Mouse (Mus musculus): ENCODE data around the gene Hist2h3b.
A peak's percentile ranks its signal among the peaks of the same experiment; 100 is the strongest.
"Not testable (repeated sequence)": the region's sequence is repeated elsewhere in the genome, so short reads cannot be mapped to it uniquely, and the experiment has no call there.

Hist2h3b gene

DNA sequence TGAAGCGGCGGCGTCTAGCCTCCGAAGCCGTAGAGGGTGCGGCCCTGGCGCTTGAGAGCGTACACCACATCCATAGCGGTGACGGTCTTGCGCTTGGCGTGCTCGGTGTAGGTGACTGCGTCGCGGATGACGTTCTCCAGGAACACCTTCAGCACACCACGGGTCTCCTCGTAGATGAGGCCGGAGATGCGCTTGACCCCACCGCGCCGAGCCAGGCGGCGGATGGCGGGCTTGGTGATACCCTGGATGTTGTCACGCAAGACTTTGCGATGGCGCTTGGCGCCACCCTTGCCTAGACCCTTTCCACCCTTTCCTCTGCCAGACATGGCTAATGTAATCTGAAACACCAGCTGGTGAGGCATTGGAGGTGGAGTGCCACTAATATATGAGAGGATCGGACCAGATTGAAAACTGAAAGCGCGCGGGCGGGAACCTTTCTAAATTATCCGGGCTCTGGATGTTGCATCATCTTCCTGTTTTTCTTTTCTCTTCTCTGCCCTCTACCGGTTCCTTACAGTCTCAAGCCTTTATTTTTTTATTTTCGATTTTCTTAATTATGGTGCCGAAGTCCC is 5.4 kb upstream of the Hist2h3b start, which contains the start of gene Hist2h4:
Hist2h4 (minus strand) TSS at position 333 of the 572 bp plus-strand sequence.
- peak; percentile 91 for DNase-seq (ENCODE audit: low spot score)

DNA sequence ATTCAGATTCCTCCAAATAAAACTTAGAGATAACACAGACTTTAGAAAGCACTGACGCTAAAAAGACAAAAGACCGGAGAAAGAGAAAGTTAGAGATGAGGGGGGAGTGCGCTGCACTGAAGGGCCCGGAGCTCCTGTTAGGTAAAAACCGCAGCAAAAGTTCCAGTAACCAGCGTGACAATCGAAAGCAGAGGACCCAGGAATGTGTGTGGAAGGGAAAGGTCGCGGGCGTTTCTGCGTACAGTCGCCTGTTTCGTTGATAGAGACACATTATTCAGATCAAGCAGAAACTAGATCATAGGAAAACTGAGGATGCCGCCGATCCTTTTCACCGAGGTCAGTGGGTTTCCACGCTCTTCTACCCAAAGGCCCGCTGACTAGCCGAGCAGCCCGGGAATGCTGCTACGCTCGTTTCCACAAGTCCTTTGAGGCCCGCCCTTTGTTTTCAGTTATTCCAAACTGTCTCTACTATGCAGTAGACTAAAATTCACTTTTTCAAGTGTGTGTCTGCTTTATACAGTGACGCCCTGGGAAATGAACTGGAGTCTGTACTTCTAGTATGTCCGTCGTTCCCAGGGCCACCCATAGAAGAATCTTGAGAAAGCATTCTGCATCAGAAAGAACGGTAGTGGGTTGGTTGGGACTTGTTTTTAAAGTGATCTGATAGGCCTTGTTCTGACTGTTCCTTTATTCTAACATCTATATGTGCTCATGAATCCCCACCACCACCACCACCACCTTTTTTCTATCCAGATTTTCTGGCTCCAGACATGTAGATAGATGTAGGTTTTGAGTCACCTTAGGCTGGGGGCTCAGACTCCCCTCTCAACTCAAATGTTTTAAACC is 4.7 kb upstream of the Hist2h3b start:
- DNase-seq (ENCODE audit: low spot score), result peak; percentile 61

DNA sequence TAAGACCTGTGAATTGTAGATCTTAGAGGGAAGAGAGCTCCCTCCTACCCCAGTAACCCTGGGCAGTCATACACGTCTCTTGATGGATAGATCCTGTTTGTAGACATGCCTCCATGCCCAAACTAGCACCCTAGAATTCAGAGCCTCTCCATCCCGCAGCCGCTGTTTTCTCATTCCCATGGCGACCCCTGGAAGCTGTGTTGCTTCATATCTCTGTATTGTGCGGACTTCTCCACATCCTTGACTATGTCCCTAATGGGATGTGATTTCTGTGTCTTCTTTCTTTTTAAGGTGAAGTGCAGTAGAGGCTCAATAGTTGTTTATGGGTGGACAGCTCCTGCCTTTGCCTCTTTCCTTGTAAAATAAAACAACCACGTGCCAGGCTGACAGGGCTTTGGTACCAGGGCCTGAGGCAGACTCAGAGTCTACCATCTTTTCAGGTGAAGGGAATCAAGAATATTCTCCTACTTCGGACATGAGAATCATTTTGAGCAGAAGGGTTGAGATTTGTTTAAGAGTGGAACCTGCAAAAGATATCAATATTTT is 4.0 kb upstream of the Hist2h3b start:
- DNase-seq (ENCODE audit: low spot score), result no peak

DNA sequence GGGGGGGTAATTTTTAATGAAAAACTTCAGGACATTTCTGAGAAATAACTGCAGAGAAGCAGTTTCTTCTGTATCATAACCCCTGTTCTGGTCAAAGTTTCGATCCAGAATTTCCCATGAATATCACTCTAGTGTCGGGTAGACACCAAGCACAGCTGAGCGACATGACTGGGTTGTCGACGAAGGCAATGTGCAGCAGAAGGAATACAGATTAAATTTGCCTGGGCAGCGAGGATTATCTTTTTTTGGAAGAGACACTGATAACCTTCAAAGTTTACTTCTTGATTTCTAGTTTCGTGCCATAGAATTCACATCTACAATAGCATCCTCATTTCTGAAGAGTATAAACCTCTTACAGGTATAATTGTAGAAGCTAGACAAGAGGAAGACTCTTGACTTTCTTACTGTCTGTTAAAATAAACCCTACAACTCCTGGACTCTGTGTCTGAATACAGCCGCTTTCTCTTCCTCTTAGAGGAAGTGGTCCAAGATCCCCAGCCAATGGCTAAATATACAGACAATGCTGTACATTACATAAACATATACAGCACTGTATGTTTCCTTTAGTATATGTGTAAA is 2.2 kb upstream of the Hist2h3b start:
- DNase-seq (ENCODE audit: low spot score), result no peak

DNA sequence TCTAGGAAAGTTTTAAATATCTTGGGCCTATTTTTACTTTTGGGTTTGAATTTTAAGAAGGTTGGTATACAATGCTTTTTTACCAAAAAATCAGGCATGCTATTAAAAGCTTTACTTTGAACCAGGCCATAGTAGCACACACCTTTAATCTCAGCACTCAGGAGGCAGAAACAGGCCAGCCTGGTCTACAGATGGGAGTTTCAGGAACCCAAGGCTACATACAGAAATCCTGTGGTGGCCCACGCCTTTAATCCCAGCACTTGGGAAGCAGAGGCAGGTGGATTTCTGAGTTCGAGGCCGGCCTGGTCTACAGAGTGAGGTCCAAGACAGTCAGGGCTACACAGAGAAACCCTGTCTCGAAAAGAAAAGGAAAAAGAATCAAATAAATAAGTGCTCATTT is 913 bp upstream of the Hist2h3b start:
- DNase-seq (ENCODE audit: low spot score), result no peak

DNA sequence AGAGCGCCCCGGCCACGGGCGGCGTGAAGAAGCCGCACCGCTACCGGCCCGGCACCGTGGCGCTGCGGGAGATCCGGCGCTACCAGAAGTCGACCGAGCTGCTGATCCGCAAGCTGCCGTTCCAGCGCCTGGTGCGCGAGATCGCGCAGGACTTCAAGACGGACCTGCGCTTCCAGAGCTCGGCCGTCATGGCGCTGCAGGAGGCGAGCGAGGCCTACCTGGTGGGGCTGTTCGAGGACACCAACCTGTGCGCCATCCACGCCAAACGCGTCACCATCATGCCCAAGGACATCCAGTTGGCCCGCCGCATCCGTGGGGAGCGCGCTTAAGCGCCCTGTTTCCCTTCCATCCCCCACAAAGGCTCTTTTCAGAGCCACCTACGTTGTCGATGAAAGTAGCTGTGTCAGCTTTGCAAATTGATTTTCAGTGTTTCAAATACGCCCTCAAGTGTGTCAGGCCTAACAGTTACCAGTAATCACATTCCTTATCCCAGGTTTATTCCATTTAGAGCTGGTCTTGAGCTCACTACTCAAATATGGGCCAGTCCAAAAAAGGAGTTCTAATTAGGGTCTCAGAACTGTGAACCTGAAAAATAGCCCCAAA is 423 bp downstream of the Hist2h3b start:
- DNase-seq (ENCODE audit: low spot score), result not testable (repeated sequence)

DNA sequence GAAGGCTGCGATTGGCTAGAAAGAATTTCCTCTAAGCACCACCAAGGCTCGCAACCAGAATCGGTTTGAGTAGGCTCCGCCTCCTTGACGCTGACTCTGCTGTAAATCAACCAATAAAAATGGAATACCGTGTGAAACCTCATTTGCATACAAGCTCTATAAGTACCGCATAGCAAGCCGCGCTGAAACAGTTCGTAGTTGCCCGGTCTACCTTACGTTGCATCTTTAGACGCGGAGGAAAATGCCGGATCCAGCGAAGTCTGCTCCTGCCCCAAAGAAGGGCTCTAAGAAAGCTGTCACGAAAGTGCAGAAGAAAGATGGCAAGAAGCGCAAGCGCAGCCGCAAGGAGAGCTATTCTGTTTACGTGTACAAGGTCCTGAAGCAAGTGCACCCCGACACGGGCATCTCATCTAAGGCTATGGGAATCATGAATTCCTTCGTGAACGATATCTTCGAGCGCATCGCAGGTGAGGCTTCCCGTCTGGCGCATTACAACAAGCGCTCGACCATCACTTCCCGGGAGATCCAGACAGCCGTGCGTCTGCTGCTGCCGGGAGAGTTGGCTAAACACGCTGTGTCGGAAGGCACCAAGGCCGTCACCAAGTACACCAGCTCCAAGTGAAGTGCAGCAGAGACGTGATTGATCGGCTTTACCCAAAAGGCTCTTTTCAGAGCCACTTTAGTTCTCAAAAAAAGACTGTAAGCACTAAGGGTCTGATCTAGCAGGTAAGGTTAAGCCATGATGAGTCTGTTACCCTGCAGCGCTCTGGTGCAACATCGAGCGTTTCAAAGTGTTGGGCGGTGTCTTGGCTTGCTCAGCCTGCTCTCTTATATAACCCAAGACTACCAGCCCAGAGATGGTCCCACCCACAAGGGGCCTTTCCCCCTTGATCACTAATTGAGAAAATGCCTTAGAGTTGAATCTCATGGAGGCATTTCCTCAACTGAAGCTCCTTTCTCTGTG is 1.3 kb downstream of the Hist2h3b start, which contains the start of gene Hist2h2bb:
Hist2h2bb (plus strand) TSS at position 242 of the 964 bp plus-strand sequence.
- peak; percentile 98 for DNase-seq (ENCODE audit: low spot score)

DNA sequence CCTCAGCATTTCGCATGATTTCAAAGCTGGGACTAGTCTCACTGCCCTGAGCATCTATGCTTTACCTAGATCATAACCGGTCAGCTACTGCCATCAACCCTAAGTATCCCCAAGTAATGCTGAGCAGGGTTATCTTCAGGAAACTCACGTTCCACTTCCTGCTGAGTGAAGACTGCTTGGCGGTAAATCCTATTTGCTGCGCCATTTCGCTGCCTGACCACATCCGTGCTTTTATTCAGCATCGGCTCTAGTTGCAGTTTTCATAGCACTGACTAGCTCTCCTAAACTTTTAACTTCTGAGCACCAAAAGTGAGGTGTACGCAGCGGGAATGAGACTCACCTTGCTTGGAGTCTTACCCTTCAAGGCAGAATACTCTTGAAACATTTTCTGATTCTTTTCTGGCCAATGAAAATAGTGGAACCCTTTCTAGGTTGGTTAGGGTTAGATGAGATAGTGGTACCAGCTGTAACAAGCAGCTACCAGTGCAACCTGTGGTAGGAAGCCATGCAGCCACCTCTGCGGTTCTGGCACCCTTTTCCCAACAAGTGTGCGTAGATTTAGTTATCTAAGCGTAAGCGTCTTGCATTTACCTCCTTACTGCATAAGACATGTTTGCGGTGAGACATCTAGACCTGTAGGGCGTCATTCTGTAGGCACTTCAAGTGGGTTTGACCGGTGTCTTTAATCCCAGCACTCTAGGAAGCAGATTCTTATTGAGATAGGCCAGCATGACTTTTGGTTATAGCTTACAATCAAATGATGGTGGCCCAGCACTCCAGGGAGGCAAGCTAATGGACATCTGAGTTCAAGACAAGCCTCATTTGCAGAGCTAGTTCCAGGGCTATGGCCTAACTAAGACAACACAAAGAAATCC is 5.4 kb downstream of the Hist2h3b start:
- DNase-seq (ENCODE audit: low spot score), result no peak

DNA sequence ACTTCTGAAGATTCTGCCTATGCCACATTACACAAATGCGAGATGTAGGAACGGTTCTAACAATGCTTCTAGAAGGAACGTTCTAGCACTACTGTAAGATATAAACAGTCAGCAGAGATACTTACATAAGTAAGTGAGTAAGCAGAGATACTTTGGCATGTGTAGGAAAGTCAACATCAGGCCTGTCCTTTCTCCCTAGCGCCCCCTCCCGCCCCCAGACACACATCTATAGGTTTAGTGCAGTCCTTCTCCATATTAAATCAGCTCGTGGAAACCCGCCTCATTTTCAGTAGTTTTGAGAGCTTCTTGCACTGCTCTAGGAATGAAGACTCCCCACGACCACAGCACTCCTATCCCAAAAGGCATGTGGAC is 9.0 kb downstream of the Hist2h3b start:
- DNase-seq (ENCODE audit: low spot score), result peak; percentile 41

DNA sequence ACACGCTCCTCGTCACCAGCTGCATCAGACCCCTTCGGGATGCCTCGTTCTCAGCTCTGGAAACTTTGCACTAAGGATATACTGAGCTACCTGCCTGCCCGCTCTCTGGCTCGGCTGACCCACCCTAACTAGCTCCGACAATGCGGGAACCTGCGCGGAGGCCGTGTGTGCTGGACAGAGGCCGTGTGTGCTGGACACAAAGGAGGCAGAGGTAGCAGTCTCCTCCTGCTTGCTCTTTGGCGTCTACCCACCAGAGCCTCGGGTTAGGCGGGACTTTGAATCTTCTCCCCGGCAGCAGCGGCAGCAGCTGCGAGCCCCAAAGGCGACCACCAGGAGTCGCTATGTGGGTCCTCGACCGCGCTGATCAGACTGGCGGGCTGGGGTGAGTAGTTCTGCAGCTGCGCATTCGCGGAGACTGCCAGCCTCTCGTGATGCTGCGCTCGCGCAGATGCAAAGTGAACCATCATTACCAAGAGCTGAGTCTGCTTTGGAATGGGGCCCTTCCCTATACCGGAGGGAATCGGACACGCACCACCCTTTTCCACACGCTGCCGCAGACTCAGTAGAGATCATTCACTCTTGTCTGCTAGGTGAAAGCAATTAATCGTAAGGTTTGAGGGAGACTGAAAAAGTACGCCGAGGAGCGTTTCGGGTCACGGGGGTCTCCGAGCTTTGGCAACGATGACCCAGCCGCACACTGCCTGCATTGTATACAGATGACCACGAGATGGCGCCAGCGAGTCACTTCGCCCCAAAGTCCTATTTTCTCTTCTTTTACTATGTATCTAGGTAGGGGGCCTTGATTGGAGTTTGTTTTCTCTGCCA is 9.6 kb downstream of the Hist2h3b start:
- DNase-seq (ENCODE audit: low spot score), result peak; percentile 95

DNA sequence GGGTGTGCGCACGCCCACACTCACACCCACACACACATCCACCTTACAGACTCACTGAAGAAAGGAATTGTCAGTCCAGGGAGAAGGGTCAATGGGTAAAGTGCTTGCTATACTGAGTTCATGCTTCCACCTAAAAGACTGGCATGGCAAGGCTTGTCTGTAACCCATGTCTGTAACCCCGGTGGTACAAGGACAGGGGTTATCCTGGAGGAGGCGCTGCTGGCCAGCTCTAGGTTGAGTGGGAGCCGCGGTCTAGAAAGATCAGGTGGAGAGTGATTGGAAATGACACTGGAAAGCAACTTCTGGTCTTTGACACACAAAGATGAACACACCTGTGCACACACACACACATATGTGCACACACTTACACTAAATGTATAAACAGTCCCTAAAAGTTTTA is 12.2 kb downstream of the Hist2h3b start:
- no peak for DNase-seq (ENCODE audit: low spot score)

DNA sequence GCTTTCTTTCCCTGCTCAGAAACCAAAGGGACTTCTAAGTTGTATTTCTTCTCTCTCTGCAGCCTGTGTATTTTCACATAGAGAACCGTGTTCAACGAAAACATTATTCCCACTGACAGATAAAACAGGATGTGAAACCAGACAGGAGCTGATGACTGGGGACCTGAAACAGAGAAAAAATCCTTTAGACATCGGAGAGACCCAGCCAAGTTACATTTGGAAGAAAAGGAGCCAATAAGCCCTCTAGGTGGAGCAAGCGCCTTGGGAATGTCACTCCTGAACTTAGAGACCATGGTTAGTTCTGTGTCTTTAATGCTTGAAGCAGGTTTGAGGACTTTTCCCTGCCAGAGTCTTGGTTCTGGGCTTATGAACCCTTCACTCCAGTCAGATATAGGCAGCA is 16.0 kb downstream of the Hist2h3b start:
- DNase-seq (ENCODE audit: low spot score), result peak; percentile 76

DNA sequence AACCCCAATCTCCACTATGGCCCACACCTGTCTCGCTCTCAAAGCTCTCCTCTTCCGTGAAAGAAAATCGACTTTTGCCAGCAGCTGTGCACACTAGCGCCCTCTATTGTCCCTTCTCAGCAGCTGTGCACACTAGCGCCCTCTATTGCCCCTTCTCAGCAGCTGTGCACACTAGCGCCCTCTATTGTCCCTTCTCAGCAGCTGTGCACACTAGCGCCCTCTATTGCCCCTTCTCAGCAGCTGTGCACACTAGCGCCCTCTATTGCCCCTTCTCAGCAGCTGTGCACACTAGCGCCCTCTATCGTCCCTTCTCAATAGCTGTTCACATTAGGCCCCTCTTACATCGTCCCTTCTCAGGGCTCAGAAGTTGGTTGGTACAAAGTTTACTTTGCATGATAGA is 18.9 kb downstream of the Hist2h3b start:
- DNase-seq (ENCODE audit: low spot score), result not testable (repeated sequence)

DNA sequence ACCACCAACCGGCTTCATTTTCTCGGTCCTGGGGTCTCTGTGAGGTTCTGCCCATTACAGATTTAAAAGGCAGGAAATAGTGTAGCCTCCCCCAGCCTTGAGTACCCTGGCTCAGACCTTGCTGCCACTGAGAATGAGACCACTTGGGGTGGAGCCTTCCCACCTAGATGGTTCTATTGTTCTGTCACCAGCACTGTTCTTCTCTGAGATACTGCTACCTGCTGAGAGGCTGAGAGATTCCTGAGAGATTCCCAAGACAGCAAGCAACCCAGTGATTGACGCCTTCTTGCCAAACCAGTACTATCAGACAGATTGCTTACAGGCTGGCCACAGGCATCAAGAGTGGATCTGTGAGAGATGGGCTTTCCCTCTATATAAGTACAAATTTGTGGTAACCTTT is 20.7 kb downstream of the Hist2h3b start:
- no peak for DNase-seq (ENCODE audit: low spot score)

DNA sequence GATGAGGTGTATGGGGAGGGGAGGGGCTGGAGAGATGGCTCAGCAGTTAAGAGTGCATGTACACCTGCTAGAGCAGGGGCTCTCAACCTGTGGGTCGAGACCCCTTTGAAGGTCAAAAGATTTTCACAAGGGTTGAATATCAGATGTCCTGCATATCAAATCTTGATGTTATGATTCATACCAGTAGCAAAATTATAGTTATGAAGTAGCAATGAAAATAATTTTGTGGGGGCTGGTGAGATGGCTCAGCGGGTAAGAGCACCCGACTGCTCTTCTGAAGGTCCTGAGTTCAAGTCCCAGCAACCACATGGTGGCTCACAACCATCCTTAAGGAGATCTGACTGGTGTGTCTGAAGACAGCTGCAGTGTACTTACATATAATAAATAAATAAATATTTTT is 22.3 kb downstream of the Hist2h3b start:
- not testable (repeated sequence) for DNase-seq (ENCODE audit: low spot score)

DNA sequence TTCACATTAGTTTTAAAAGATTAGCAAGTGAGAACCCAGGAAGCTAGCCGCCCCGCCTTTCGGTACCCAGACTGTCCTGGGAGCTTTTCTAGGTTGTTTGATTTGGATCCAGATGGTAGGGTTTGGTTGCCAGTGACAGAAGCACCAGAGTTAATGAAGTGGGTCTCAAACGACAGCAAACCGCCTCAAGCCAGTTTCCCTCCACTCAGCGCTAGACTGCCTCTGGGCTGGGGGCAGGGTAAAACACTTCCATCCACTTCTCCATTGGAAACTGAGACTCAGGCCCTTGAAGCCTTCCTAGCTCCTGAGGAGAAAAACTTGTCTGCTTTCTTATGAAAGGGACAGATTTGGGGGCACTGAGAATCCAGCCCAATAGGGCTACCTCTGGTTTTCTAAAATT is 24.2 kb downstream of the Hist2h3b start:
- no peak for DNase-seq (ENCODE audit: low spot score)

DNA sequence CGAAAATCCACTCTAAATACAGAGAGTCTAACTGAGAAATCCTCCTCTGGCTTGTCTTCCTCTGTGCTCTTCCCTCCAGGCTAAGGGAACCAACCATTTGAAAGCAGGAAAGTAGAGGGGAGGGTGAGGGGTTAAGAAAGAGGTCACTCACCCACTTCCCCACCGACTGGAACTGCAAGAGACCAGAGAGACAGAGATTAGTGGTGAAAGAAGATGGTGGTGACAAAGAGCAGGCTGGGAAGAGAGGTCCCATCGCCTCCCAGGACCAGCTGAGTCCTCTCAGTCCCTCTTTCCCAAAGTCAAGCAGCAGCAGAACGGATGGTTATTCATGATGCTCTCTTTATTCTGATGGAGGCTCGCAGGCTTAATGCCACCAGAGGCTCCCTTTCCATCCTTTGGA is 24.9 kb downstream of the Hist2h3b start:
- no peak for DNase-seq (ENCODE audit: low spot score)

DNA sequence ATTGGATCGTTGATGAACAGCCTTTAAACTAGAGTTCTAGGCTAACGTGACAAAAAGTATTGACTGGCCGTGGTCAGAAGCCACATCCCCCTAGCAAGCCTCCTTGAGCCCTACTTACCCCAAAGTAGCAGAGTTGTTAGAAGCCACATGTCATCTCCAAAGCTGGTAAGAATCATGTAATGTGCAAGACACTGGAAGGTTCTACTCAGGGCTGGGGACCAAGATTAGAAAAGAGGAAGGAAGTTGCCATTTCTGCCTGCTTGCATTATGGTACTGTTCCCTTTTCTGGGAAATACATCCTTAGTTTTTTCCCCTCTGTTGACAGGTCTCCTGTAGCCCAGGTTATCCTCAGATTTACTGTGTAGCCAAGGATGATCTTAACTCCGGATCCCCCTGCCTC is 25.3 kb downstream of the Hist2h3b start, which contains the start of gene Fcgr1:
Fcgr1 (minus strand) TSS at position 183 of the 400 bp plus-strand sequence.
- DNase-seq (ENCODE audit: low spot score), result no peak

DNA sequence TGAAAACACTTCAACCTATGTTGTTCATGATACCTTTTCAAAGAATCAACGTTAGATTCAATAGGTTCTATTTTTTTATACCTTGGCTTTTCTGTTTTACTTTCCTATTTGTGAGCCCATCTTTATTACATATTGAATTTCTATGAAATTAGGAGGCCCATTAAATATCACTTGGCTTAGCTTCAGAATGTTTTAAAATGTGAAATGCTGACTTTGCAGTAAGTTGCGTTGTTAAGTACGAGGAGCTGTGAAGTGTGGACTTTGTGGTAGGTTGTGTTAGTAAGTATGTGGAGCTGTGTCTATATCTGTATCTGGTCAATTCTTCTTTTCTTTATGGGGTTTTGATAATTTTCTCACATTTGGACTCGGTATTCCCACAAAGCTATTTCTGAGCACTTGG is 29.9 kb downstream of the Hist2h3b start:
- no peak for DNase-seq (ENCODE audit: low spot score)
